Mouse (Mus musculus) cortical plate, adult 2 months (tissue): Measurements from ENCODE around the gene Tex2. TPM values are rescaled to one million over a fixed set of nuclear protein-coding genes. Genes with fewer than 3 reads are reported as not detected.
"Not testable (repeated sequence)": the region's sequence is repeated elsewhere in the genome, so short reads cannot be mapped to it uniquely, and the experiment has no call there.

Experiments used
- H3K27ac ChIP-seq: fragments of 200-500 bp; 2 replicates; pipeline ENCODE4 v1.5.1; 2012; ENCODE audit warnings: low read length, control low read depth, inconsistent platforms; ENCODE audit not compliant: insufficient read depth
- H3K4me1 ChIP-seq: fragments of 200-500 bp; 2 replicates; pipeline ENCODE4 v1.6.1; 2011; ENCODE audit warnings: low read length; ENCODE audit not compliant: control insufficient read depth, insufficient read depth
- H3K4me3 ChIP-seq: fragments of 200-500 bp; 2 replicates; pipeline ENCODE4 v1.5.1; 2011; ENCODE audit warnings: mild to moderate bottlenecking, low read length, control low read depth; ENCODE audit not compliant: insufficient read depth
- CTCF ChIP-seq: fragments of 200-500 bp; IDR thresholded peaks from 2 replicates; pipeline ENCODE4 v1.5.1; 2011; ENCODE audit warnings: mild to moderate bottlenecking, control low read depth, low read length; ENCODE audit not compliant: insufficient read depth; ENCODE audit errors: extremely low read depth
- POLR2A ChIP-seq: fragments of 200-500 bp; IDR thresholded peaks from 2 replicates; pipeline ENCODE4 v1.6.1; 2011; ENCODE audit warnings: mild to moderate bottlenecking, low read length, control low read depth; ENCODE audit not compliant: insufficient read depth; ENCODE audit errors: extremely low read depth
- polyA plus RNA-seq: library from polyadenylated mRNA; depleted of rRNA; stranded (reverse); fragments of >200 nt; gene quantifications from 2 replicates; pipeline ENCODE4 v1.2.3, GENCODE M21; 2012

Gene Tex2
- polyA plus RNA-seq, 1 experiment = 57.3 TPM

- TF ChIP-seq CTCF = no peak
- no peak for TF ChIP-seq POLR2A
- H3K27ac ChIP-seq = no peak overlapping the region
- no peaks in the 10 kb centered on the region for H3K4me1 ChIP-seq
- no peak overlapping the region for H3K4me3 ChIP-seq
Observed at GRCm38 (mm10) chr11:106492984-106493669, 120.1 kb downstream of the Tex2 start.

GRCm38 (mm10) chr11:106491393-106491792 is 121.8 kb downstream of the Tex2 start:
- TF ChIP-seq CTCF = peak; percentile 61
- no peak for TF ChIP-seq POLR2A
- Histone ChIP-seq H3K27ac (no peak overlapping the region), H3K4me1 (no peaks in the 10 kb centered on the region), H3K4me3 (no peak overlapping the region)

DNA sequence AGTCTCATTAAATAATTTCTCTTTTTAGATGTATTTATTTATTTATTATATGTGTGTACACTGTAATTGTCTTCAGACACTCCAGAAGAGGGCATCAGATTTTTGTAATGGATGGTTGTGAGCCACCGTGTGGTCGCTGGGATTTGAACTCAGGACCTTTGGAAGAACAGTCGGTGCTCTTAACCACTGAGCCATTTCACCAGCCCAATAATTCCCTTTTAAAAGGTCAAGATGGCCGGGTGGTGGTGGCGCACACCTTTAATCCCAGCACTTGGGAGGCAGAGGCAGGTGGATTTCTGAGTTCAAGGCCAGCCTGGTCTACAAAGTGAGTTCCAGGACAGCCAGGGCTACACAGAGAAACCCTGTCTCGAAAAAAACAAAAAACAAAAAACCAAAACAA is 122.6 kb downstream of the Tex2 start:
- not testable (repeated sequence) for H3K27ac ChIP-seq, H3K4me1 ChIP-seq, H3K4me3 ChIP-seq

DNA sequence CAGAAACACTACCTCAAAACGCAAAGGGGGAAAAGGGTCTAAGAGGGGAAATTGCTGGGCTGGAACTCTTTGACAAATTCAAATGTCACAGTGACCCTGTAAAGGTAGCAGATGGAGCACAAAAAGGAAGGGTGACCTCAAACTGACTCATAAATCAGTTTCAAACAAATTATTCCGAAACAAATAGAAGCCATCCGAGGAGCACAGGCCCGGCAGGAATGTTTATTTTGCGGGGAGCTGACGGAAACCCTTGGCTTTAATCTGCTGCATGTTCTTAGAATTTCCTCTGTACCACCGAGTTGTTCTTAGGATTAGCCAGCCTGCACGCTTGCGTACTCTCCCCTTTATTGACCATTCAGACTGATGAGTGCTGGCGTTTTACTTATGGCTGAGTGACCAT is 123.2 kb downstream of the Tex2 start:
- H3K4me3 ChIP-seq = no peak overlapping the region
- H3K27ac ChIP-seq = no peak overlapping the region
- TF ChIP-seq POLR2A = no peak
- no peak for TF ChIP-seq CTCF
- H3K4me1 ChIP-seq = no peaks in the 10 kb centered on the region; the same call in 1 of the 2 replicates

- Histone ChIP-seq H3K27ac (no peak overlapping the region), H3K4me3 (no peak overlapping the region), H3K4me1 (no peaks in the 10 kb centered on the region; the same call in 1 of the 2 replicates)
- no peak for TF ChIP-seq CTCF
- TF ChIP-seq POLR2A = no peak
Observed at GRCm38 (mm10) chr11:106489036-106489693, 124.1 kb downstream of the Tex2 start.

DNA sequence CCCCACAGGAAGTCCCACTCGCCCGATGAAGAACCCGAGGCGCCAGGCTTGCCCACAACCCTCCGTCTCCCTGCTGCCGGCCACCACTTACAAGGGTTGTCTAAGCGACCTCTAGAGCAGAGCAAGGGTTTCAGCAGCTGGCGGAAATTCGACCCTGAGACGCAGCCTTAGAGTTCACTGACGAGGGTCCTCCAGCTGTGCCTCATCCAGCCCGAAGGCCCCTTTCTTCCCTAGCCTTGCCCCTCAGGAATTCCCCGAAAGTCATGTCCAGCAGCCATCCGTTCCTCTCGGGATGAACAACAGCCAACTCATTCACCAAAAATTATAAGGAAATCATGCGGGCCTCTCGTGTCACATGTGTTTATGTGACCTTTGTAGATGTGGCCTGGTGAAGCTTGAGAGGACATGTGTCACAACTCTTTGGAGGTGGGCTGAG is 125.1 kb downstream of the Tex2 start:
- no peak overlapping the region for H3K27ac ChIP-seq

DNA sequence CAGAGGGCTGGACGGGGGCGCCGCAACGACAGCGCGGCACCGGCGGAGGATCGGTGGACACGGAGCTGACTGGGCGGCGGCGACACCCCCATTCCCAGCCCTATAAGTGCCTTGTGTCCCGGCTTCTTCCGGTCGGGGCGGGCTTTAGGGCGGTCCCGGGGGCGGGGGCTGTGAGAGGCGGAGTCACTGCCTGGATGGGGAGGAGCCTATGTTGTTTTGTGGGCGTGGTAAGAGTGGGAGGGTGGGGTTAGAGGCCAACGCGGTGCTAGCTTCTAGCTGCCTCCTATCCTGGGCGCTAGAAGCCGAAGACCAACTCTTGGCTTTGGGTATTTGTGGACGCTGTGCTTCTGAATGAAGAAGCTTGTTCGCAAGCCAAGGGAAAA is 125.5 kb downstream of the Tex2 start, which contains the start of gene Ern1:
Ern1 (minus strand) TSS at position 120 of the 383 bp plus-strand sequence.
- TF ChIP-seq CTCF (no peak), POLR2A (peak; percentile 72)
- 0 out of 2 replicates have a peak within 1 kb of the TSS, but pooled peaks have one; percentile 17 for H3K27ac ChIP-seq
- H3K4me3 ChIP-seq = peak within 1 kb of the TSS; percentile 47
- no peaks in the 10 kb centered on the region; the same call in 1 of the 2 replicates for H3K4me1 ChIP-seq

More for the DNA sequence above, 125.1 kb downstream of the Tex2 start:
- peak overlapping the region; percentile 47 for H3K4me3 ChIP-seq
- no peak for TF ChIP-seq CTCF
- no peak for TF ChIP-seq POLR2A
- H3K4me1 ChIP-seq = no peaks in the 10 kb centered on the region; the same call in 1 of the 2 replicates

DNA sequence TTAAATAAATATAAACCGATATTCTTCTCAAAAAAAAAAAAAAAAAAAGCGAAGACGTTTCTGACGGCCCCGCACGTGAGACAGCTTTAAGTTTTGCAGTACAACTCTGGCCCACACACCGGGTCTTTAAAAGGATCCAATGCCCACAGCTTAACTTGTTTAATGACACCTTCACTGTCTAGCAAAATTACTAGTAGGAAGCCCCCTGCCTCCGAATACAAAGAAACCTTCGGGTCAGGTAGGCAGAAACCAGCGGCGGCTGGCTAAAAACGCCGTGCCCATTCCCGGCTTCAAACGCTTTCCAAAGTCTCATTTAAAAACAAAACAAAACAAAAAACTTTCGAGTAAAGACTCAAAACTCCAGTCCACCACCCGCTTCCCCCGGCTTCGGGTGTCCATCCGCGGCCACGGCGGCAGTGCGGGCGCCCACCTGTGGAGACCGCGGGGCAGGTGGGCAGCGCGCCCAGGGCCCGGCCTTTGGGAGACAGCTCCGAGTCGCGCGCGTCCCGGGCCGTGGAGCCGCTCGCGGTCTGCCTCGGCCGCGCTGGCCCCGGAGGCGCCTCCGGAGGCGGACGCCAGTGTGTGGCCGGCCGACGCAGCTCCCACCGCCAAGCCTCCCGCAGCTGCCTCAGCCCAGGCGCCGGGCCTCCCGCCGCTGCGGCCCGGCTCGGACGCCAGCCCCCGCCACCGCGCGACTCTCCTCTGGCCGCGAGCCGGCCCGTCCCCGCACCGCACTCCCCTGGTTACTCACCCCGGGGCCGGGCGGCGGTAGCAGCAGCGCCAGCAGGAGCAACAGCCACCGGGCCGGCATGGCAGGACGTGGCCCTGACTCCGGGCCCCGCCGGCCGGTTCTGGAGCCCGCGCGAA is 126.1 kb downstream of the Tex2 start:
- Histone ChIP-seq H3K4me3 (peak overlapping the region; percentile 47), H3K4me1 (no peaks in the 10 kb centered on the region; the same call in 1 of the 2 replicates), H3K27ac (0 out of 2 replicates have a peak overlapping the region, but pooled peaks have one; percentile 17)
- no peak for TF ChIP-seq POLR2A
- TF ChIP-seq CTCF = no peak

GRCm38 (mm10) chr11:106486042-106486865 is 127.0 kb downstream of the Tex2 start:
- Histone ChIP-seq H3K4me3 (peak overlapping the region; percentile 47; the same call in 1 of the 2 replicates), H3K4me1 (no peaks in the 10 kb centered on the region; the same call in 1 of the 2 replicates), H3K27ac (no peak overlapping the region)
- no peak for TF ChIP-seq CTCF
- no peak for TF ChIP-seq POLR2A
